Comparison of ENCODE assay signal across 17 mouse cellular contexts in genomic region chr6:38096961-38097370, GRCm38 (mm10). TPM values are rescaled to one million over a fixed set of nuclear protein-coding genes. Genes with fewer than 3 reads are reported as not detected.
DNase-seq lines count a peak whose midpoint lies in the region; ATAC-seq and TF ChIP-seq lines count a peak whose summit lies in the region.
"Had no signal": no experiment of that assay in that cellular context is flagged by ENCODE, and none has a peak within 500 bp of the region (broad histone marks: within the 10 kb centered on the region; RNA-seq: fewer than 3 reads in every experiment).

No protein-coding gene starts in this region.

- ATAC-seq in embryonic facial prominence, embryonic 14.5 days (ENCODE audit: low read depth) = no peak
- ATAC-seq: forebrain, embryonic 15.5 days; midbrain, embryonic 13.5 days had no signal

- no peaks in the 10 kb centered on the region for H3K9me3 ChIP-seq in ES-Bruce4 (replicated peaks; ENCODE audit: control insufficient read depth, insufficient read depth, low read length, poor library complexity, severe bottlenecking)
- H3K9me3 ChIP-seq in embryonic facial prominence, embryonic 14.5 days (ENCODE audit: control insufficient read depth, low read length) = no peaks in the 10 kb centered on the region
- H3K9me3 ChIP-seq: embryonic facial prominence, embryonic 12.5 days; liver, embryonic 13.5 days had no signal

- no peak overlapping the region for H3K4me2 ChIP-seq in embryonic facial prominence, embryonic 14.5 days (ENCODE audit: low read depth, low read length)
- H3K4me2 ChIP-seq: embryonic facial prominence, embryonic 12.5 days; forebrain, embryonic 15.5 days; liver, embryonic 13.5 days; midbrain, embryonic 13.5 days had no signal

- TF ChIP-seq EP300 in ES-Bruce4 (IDR thresholded peaks at IDR 0.05; ENCODE audit: insufficient read depth, low read depth, low read length) = peak; percentile 80; the same call in 1 of the 2 replicates

- peak overlapping the region; percentile 14 for H3K4me3 ChIP-seq in ES-Bruce4 (ENCODE audit: low read depth, low read length)
- no peak overlapping the region for H3K4me3 ChIP-seq in embryonic facial prominence, embryonic 14.5 days (ENCODE audit: low read depth, low read length)
- H3K4me3 ChIP-seq: embryonic facial prominence, embryonic 12.5 days; forebrain, embryonic 15.5 days; heart, adult 2 months; hindbrain, embryonic 10.5 days; liver, embryonic 13.5 days; midbrain, embryonic 13.5 days had no signal

- H3K36me3 ChIP-seq in ES-Bruce4 (ENCODE audit: control insufficient read depth, insufficient read depth, low read length, poor library complexity, severe bottlenecking) = no peaks in the 10 kb centered on the region
- H3K36me3 ChIP-seq in embryonic facial prominence, embryonic 14.5 days (ENCODE audit: control insufficient read depth, insufficient read depth, low read length) = no peaks in the 10 kb centered on the region
- H3K36me3 ChIP-seq: embryonic facial prominence, embryonic 12.5 days; forebrain, embryonic 15.5 days; hindbrain, embryonic 10.5 days; liver, embryonic 13.5 days; midbrain, embryonic 13.5 days had no signal

- WGBS in embryonic facial prominence, embryonic 14.5 days = 53% methylated on average over 5 of the region's 5 CpGs

- no peak for TF ChIP-seq POLR2A in ES-Bruce4 (IDR thresholded peaks at IDR 0.05; ENCODE audit: insufficient read depth, low read length)

- H3K9ac ChIP-seq in ES-Bruce4 (ENCODE audit: low read depth, poor library complexity, severe bottlenecking) = no peak overlapping the region
- no peak overlapping the region for H3K9ac ChIP-seq in embryonic facial prominence, embryonic 14.5 days (ENCODE audit: low read depth, low read length)
- H3K9ac ChIP-seq: embryonic facial prominence, embryonic 12.5 days; forebrain, embryonic 15.5 days; liver, embryonic 13.5 days; midbrain, embryonic 13.5 days had no signal

- H3K27ac ChIP-seq in ES-Bruce4 (ENCODE audit: insufficient read depth, low read length) = peak overlapping the region; percentile 9
- no peak overlapping the region for H3K27ac ChIP-seq in embryonic facial prominence, embryonic 14.5 days (replicated peaks; ENCODE audit: low read depth, low read length)
- H3K27ac ChIP-seq: embryonic facial prominence, embryonic 12.5 days; forebrain, embryonic 15.5 days; heart, adult 2 months; hindbrain, embryonic 10.5 days; liver, embryonic 13.5 days; midbrain, embryonic 13.5 days had no signal

- no peaks in the 10 kb centered on the region for H3K27me3 ChIP-seq in ES-Bruce4 (ENCODE audit: control insufficient read depth, insufficient read depth, low read length, poor library complexity, severe bottlenecking)
- no peaks in the 10 kb centered on the region for H3K27me3 ChIP-seq in embryonic facial prominence, embryonic 14.5 days (replicated peaks; ENCODE audit: control insufficient read depth, insufficient read depth, low read length)
- H3K27me3 ChIP-seq: embryonic facial prominence, embryonic 12.5 days; forebrain, embryonic 15.5 days; liver, embryonic 13.5 days; midbrain, embryonic 13.5 days had no signal

- DNase-seq in embryonic facial prominence, embryonic 14.5 days (ENCODE audit: low spot score) = peak; percentile 27
- peak; percentile 60 for DNase-seq in kidney, postnatal 10 days
- DNase-seq in lung, postnatal 14 days = peak; percentile 50
- no peak for DNase-seq in retina, postnatal 1 day
- no peak for DNase-seq in layer of hippocampus, adult 11-12 months (ENCODE audit: low spot score)
- no peak for DNase-seq in thymus, postnatal 10 days (ENCODE audit: low spot score in 2 of 2)
- no peak for DNase-seq in right cerebral cortex, adult 2 months (ENCODE audit: low spot score in 2 of 2)
- DNase-seq: adrenal gland, adult 8-10 months; cerebellum, adult 11 months; liver, embryonic 13.5 days had no signal

- no peak for TF ChIP-seq CTCF in ES-Bruce4 (IDR thresholded peaks at IDR 0.05; ENCODE audit: low read depth, low read length)

- H3K4me1 ChIP-seq in ES-Bruce4 (ENCODE audit: control insufficient read depth, insufficient read depth, low read length) = peaks cover 2% of the 10 kb centered on the region
- H3K4me1 ChIP-seq in embryonic facial prominence, embryonic 14.5 days (ENCODE audit: control insufficient read depth, insufficient read depth, low read length) = no peaks in the 10 kb centered on the region
- H3K4me1 ChIP-seq: embryonic facial prominence, embryonic 12.5 days; forebrain, embryonic 15.5 days; hindbrain, embryonic 10.5 days; midbrain, embryonic 13.5 days had no signal

RNA-seq across cellular contexts. Expression of gene Tmem213, which starts 12.1 kb away (rescaled TPM):
- polyA plus RNA-seq in ES-Bruce4 (2011; ENCODE audit: insufficient read depth, insufficient read length, low read depth, missing spikeins) = 3.0 and 3.3 TPM in 2 replicates
- polyA plus RNA-seq in embryonic facial prominence, embryonic 14.5 days (2014; fragmentation: Nextera tagmentation; extraction: Ambion mirVana) = 2.7 and 3.2 TPM in 2 replicates
- polyA plus RNA-seq: embryonic facial prominence, embryonic 12.5 days; forebrain, embryonic 15.5 days; heart, adult 2 months; hindbrain, embryonic 10.5 days; liver, embryonic 13.5 days; neural tube, embryonic 14.5 days had no signal

RNA-seq across cellular contexts. Expression of gene Atp6v0a4, which starts 27.4 kb away (rescaled TPM):
- polyA plus RNA-seq in ES-Bruce4 (2011; ENCODE audit: insufficient read depth, insufficient read length, low read depth, missing spikeins) = 4.9 and 6.1 TPM in 2 replicates
- polyA plus RNA-seq in embryonic facial prominence, embryonic 14.5 days (2014; fragmentation: Nextera tagmentation; extraction: Ambion mirVana) = 0.97 and 3.1 TPM in 2 replicates
- polyA plus RNA-seq: hindbrain, embryonic 10.5 days had no signal

RNA-seq across cellular contexts. Expression of gene Svopl, which starts 50.2 kb away (rescaled TPM):
- polyA plus RNA-seq in ES-Bruce4 (2011; ENCODE audit: insufficient read depth, insufficient read length, low read depth, missing spikeins) = 0.29 and 0.64 TPM in 2 replicates
- polyA plus RNA-seq in embryonic facial prominence, embryonic 14.5 days (2014; fragmentation: Nextera tagmentation; extraction: Ambion mirVana) = 3.8 and 6.0 TPM in 2 replicates
- polyA plus RNA-seq: liver, embryonic 13.5 days had no signal

Comparison
In these comparisons a context has a peak if more than half of its experiments do, and no peak if none do; other contexts are left out.
1. DNase-seq: peak in embryonic facial prominence, embryonic 14.5 days (single experiment), kidney, postnatal 10 days (single experiment) and lung, postnatal 14 days (single experiment); none in retina, postnatal 1 day (single experiment), layer of hippocampus, adult 11-12 months (single experiment), thymus, postnatal 10 days (0 of 2) and right cerebral cortex, adult 2 months (0 of 2).